Mouse (Mus musculus) erythroblast, embryonic 14.5 days (primary cell): ENCODE data around the gene Mthfd1l.

ENCODE experiments used
- GATA1 ChIP-seq: IDR thresholded peaks from 2 replicates; pipeline ENCODE4 v1.6.1; 2012; ENCODE audit warnings: low read length, inconsistent platforms, mixed read lengths
- TAL1 ChIP-seq: IDR thresholded peaks from 3 replicates; pipeline ENCODE4 v1.6.1; 2012; ENCODE audit warnings: low read length, inconsistent platforms, mixed read lengths

DNA sequence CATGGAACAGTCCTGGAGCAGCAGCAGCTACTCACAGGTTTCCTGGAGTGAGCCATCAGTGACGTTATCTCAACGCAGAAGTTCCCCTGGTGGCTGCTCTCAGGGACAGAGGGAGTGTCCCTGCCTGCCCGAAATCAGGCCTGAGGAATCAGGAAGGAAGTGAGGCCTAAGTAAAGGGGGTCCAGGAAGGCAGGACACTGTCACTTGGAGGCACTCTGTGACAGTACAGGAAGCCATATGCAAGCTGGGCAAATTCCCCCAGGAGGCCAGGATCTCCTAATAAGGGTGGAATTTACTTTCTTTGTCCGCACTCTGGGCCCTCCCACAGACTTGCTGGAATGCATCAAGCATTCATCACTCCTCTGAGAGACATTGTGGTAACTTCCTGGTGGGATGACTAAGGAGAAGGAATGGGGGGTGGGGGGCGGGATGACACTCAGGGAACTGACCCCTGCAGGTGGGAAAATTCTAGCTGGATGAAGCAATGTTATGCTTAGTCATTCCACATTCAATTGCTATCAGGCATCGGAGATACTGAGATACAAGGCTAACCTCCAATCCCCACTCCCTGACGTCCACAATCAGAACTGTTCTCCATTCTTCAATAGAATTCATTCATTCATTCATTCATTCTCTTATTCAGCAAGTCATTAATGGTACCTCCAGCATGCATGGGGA lies 134.9 kb downstream of the Mthfd1l start:
- TF ChIP-seq GATA1 (no peak), TAL1 (no peak)
